Mouse (Mus musculus): Measurements from ENCODE around the gene Atl2.

Gene Atl2

GRCm38 (mm10) chr17:79895911-79896423 is at the start of gene Atl2:
Gene Atl2 (minus strand): TSS chr17:79896123.
- peak; percentile 91 for DNase-seq (ENCODE audit: low read depth, low spot score)

GRCm38 (mm10) chr17:79944851-79945250 is 48.9 kb upstream of the Atl2 start:
- no peak for DNase-seq (ENCODE audit: low read depth, low spot score)

DNA sequence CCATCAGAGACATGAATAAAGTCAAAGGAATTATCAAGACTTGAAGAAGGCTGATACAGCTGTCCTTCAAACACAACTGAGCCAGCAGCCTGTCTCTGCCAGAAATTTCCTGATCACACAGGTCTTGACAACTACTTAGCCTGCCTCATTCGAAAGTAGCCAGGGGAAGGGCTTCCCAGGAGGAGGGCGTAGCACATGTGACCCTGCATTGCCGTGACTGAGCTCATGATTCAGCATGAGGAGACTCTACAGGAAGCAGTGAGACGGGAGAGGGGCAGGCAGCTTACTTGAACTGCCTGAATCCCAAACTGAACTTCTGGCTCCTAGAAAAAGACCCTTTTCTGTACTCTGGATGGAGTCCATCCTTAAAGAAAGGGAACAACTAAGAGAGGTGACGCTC is 46.5 kb upstream of the Atl2 start:
- DNase-seq (ENCODE audit: low read depth, low spot score) = no peak

DNA sequence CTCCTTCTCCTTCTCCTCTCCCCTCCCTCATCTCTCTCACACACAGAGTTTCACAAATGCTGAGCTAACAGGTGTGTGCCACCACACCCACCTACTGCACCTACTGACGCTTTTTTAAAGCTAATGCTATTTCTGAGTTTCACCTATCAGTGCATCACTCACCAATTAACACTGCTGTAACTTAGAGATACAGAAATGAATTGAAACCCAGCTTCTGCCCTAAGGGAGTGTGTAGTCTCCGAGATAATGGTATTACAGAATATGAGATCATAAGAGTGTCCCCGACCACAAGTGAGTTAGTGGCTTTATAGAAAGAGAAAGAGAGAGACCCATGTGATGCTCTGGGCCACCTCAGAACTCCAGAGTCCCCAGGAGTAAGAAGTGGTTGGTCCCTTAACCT is 43.2 kb upstream of the Atl2 start:
- DNase-seq (ENCODE audit: low read depth, low spot score) = no peak

DNA sequence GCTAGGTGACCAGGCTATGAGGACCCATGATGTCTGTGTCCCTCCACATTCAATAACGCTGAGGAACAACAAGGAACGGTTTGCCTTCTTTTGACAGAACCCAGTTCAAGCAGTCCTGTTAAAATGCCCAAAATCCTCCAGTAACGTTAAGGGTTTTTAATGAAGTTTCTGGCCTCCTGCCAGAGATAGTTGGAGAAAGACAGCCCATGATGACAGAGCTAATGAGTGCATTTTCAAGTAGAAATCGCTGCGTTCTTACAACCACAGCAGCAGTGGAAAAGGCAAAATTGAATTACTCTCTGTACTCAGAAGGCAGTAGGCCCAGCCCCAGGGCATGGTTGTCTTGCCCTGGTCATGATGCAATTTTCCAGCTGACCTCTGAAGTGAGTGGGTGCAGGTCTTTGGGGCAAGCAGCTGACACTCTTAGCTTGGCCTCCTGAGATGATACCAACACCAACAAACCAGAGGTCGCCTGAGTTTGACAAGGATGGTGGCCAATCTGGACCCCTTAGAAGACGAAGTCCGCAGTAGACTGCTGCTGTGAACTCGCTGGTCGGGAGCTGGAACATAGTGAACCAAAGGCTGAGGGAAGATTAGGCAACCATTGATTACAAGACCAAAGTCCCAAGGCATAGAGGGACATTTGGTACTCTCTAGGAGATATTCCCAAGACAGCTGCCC is 42.1 kb upstream of the Atl2 start:
- no peak for DNase-seq (ENCODE audit: low read depth, low spot score)

- DNase-seq (ENCODE audit: low read depth, low spot score) = no peak
Measured at GRCm38 (mm10) chr17:79934370-79934769, 38.4 kb upstream of the Atl2 start.

- peak; percentile 11 for DNase-seq (ENCODE audit: low read depth, low spot score)
Measured at GRCm38 (mm10) chr17:79932676-79933278, 36.9 kb upstream of the Atl2 start.

DNA sequence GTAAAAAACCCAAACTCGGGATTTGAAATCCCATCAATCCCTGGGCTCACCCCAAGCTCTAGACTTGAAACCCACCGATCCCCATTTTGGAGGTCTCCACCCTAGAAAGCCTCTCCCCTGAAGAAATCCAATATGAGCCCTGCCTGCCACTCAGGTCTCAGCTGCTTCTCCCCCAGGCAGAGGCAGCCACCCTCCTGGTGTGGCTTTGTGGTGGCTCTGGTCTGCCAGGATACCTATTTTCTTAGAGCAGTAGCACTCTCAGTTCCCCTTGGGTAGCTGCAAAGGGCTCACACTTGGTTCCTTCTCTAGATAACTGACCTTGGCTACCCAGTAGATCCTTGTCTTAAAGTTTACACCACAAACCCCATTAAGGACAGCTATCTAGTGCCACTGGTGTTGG is 31.2 kb upstream of the Atl2 start:
- no peak for DNase-seq (ENCODE audit: low read depth, low spot score)

- no peak for DNase-seq (ENCODE audit: low read depth, low spot score)
Measured at GRCm38 (mm10) chr17:79926486-79926885, 30.6 kb upstream of the Atl2 start.

DNA sequence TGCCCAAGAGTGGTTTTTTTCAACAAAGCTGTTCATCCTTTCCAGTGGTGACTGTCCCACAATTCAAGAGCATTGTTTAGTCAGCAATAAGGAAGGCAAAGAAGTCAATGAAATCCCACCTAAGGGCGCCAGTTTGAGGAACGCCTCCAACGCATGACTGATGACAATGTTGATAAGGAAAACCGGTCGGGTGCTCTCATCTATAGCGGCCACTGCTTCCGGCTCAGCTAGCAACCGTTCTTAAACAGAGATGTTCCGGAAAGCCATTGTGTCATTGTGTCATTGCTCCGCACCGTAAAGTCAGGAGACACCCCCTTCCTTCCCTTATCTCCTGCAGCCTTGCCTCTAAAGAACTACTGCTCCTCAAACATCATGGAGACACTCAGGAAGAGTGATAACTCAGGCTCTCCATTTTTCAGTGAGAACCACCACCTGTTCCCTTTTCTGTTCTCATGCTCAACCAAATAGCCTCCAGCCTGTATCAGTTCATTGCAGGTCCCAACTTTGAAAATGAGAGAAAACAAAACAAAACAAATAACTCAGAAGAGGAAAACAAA is 30.0 kb upstream of the Atl2 start:
- no peak for DNase-seq (ENCODE audit: low read depth, low spot score)

DNA sequence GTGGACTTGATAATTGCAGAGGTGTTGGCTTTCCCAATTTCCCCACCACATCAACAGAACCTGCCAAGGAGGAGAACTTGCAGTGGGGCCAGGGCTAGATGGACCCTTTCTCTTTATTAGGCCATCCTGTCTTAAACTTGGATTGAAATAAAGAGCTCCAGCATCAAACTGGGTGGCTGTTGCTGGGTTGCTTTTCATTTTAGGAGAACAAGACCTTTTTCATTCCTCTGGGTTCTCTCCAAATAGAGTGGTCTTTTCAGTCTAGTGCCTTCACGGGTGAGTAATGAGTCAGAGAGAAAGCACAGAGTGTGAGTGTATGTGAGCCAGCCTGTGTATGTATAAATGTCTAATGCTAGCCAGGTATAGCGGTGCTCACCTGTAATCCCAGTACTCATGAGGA is 24.4 kb upstream of the Atl2 start:
- no peak for DNase-seq (ENCODE audit: low read depth, low spot score)

DNA sequence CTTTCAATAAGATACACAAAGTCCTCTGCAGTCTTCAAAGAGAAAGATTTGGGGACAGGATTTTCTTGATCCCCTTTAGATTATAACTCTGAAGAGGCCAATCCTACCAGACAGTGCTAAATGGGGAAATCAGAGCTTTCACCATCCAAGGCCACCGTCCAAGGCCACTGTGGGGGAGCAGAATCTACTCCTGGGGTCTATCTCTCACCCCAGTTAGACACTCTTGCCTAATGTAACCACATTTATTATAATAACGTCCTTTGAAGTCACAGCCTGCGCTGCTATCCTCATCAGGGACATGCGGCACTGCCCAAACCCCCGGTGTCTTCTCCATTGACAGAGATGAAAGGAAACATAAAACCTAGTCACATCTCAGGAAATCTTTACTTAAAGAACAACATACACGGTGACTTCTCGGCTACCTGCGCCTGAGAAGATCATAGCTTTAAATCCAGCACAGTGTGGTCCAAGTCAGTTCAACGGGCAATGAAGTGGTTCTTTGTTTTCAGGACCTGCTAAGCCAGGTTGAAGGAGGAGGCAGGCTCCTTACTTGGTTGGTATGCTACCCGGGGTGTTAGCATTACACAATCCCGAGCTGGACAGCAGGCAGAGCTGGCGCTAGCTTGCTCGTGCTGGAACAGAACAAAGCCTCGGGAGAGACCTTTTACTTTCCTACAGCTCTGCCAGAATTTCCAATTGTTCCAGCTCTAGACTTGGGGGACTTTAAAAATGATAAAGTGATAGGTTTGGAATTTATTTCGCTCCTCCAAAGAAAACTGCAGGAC is 23.8 kb upstream of the Atl2 start:
- DNase-seq (ENCODE audit: low read depth, low spot score) = no peak

GRCm38 (mm10) chr17:79918484-79919004 is 22.6 kb upstream of the Atl2 start:
- no peak for DNase-seq (ENCODE audit: low read depth, low spot score)

- no peak for DNase-seq (ENCODE audit: low read depth, low spot score)
Measured at GRCm38 (mm10) chr17:79916996-79917395, 21.1 kb upstream of the Atl2 start.

GRCm38 (mm10) chr17:79912174-79912573 is 16.3 kb upstream of the Atl2 start:
- DNase-seq (ENCODE audit: low read depth, low spot score) = no peak

GRCm38 (mm10) chr17:79911718-79912117 is 15.8 kb upstream of the Atl2 start:
- DNase-seq (ENCODE audit: low read depth, low spot score) = no peak

DNA sequence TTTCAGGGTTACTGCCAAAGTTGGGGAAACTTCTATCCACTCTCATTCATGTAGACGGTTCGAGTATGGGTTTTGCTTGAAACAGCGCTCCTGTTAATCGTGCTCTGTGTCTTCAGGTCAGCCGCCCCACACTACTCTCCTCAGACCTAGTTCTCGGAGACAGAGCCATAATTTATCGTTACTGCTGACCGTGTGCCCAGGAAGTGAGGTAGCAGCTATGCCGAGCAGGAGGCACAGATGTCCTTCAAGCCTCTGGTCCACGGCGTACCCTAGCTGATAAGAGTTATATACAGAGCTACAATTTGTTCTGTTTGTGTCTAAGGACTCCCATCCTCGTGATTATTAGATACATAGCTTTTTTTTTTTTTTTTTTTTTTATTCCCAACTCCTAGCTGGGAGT is 13.6 kb upstream of the Atl2 start:
- no peak for DNase-seq (ENCODE audit: low read depth, low spot score)

GRCm38 (mm10) chr17:79907698-79908097 is 11.8 kb upstream of the Atl2 start:
- DNase-seq (ENCODE audit: low read depth, low spot score) = no peak

DNA sequence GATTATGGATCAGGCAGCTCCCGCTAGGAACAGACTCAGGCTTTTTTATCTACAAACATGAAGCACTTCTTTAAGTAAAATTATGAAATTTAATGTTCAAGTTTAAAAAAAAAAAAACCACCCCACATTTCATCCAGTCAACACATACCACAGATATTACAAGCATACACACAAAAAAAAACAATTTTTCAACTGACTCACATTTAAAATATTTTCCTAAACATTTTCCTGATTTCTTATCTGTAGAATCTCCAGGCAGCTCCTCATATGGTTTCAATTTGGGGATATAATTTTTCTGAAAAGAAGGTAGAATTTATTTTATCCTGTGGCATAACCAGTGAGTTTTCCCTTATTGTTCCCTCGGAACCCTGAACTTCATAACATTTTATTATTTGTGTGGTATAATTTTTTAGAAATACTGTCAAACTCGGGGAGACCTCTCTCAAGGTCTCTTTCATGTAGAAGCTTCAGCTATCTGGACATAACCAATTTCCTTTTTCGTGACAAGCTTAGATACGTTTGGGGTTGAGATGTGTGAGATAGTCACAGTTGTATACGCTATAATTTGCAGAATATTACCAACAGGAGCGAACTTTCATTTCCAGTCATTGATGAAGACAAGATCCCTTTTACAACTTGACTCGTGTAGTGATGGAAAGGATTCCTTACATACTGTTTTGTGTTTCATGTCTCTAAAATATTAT is 11.0 kb upstream of the Atl2 start:
- no peak for DNase-seq (ENCODE audit: low read depth, low spot score)

DNA sequence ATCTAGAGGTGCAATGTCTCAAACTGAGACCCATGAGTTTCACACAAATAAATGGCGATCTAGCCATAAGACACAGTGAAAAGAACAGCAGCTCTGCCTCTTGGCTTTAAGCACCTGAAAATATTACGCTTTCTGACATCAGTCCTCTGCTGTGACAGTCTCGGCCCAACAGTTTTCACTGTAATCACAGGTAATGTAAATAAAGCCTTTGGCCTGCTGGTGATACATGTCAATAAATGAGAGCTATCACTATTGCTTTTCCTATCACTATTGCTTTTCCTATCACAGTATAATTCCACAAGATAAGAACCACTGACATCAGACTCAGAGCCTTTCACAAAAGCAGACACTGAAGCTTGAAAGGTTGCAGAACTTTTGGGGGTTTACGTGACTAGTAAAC is 8.7 kb upstream of the Atl2 start:
- DNase-seq (ENCODE audit: low read depth, low spot score) = no peak

DNA sequence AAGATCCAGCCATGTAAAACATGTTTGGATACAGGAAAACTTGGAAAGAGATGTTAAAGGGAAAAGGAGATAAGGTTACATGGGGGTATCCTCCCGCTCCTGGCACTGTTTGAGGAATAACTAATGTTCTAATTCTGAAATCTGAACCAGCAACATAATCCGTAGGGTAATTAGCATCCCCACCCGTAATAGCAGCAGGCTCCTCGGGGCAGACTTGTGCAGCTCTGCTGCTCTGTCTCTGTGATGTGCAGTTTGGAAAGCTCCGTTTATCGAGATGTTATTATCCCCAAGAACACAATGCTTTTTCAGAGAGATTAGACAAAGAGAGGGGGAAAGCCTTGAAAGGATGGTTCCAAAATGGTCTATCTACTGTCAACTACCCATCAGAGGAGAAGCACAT is 5.3 kb upstream of the Atl2 start:
- DNase-seq (ENCODE audit: low read depth, low spot score) = no peak
